Mouse (Mus musculus): ENCODE measurements around the gene Sqstm1. TPM values are rescaled to one million over a fixed set of nuclear protein-coding genes. Genes with fewer than 3 reads are reported as not detected.

The Sqstm1 gene
- polyA plus RNA-seq, 1 experiment from 2014 or later = 326 TPM

- Histone ChIP-seq H3K9me3 (replicated peaks; ENCODE audit: low read length) (no peaks in the 10 kb centered on the region), H3K36me3 (ENCODE audit: insufficient read depth, low read length) (peaks cover 13% of the 10 kb centered on the region), H3K27ac (peak overlapping the region; percentile 84), H3K4me2 (ENCODE audit: low read length) (no peak overlapping the region), H3K4me1 (replicated peaks; ENCODE audit: insufficient read depth, low read length) (peaks cover 6% of the 10 kb centered on the region; the same call in 1 of the 2 replicates), H3K27me3 (ENCODE audit: insufficient read depth, low read length) (no peaks in the 10 kb centered on the region), H3K4me3 (replicated peaks; ENCODE audit: low read depth, low read length) (no peak overlapping the region), H3K9ac (ENCODE audit: low read depth, low read length) (0 out of 2 replicates have a peak overlapping the region, but pooled peaks have one; percentile 35)
- peak; percentile 86 for DNase-seq (ENCODE audit: low spot score)
- TF ChIP-seq CTCF (IDR thresholded peaks at IDR 0.05; ENCODE audit: low read depth) = no peak
- WGBS = 42% methylated on average over 3 of the region's 3 CpGs
- peak; percentile 45; the same call in 1 of the 2 replicates for ATAC-seq (replicated peaks; ENCODE audit: low FRiP score, low read depth)
Observed at GRCm38 (mm10) chr11:50252166-50252565, 41.5 kb upstream of the Sqstm1 start.

- Histone ChIP-seq H3K27me3 (ENCODE audit: insufficient read depth, low read length) (no peaks in the 10 kb centered on the region), H3K4me2 (ENCODE audit: low read length) (no peak overlapping the region), H3K4me3 (replicated peaks; ENCODE audit: low read depth, low read length) (no peak overlapping the region), H3K9ac (ENCODE audit: low read depth, low read length) (no peak overlapping the region), H3K27ac (no peak overlapping the region), H3K4me1 (replicated peaks; ENCODE audit: insufficient read depth, low read length) (peaks cover 6% of the 10 kb centered on the region; the same call in 1 of the 2 replicates), H3K36me3 (ENCODE audit: insufficient read depth, low read length) (no peaks in the 10 kb centered on the region), H3K9me3 (replicated peaks; ENCODE audit: low read length) (no peaks in the 10 kb centered on the region)
- no peak for ATAC-seq (replicated peaks; ENCODE audit: low FRiP score, low read depth)
- no peak for TF ChIP-seq CTCF (IDR thresholded peaks at IDR 0.05; ENCODE audit: low read depth)
- WGBS = 50% methylated on average over 7 of the region's 7 CpGs
- DNase-seq (ENCODE audit: low spot score) = no peak
Observed at GRCm38 (mm10) chr11:50248473-50249171, 38.0 kb upstream of the Sqstm1 start.

- H3K36me3 ChIP-seq (ENCODE audit: insufficient read depth, low read length) = no peaks in the 10 kb centered on the region
- 62% methylated on average over 5 of the region's 5 CpGs for WGBS
- no peaks in the 10 kb centered on the region for H3K27me3 ChIP-seq (ENCODE audit: insufficient read depth, low read length)
- DNase-seq (ENCODE audit: low spot score) (no peak), ATAC-seq (replicated peaks; ENCODE audit: low FRiP score, low read depth) (no peak)
- no peak for TF ChIP-seq CTCF (IDR thresholded peaks at IDR 0.05; ENCODE audit: low read depth)
- no peak overlapping the region for H3K4me2 ChIP-seq (ENCODE audit: low read length)
- H3K9me3 ChIP-seq (replicated peaks; ENCODE audit: low read length) = no peaks in the 10 kb centered on the region
- no peak overlapping the region for H3K4me3 ChIP-seq (replicated peaks; ENCODE audit: low read depth, low read length)
- H3K27ac ChIP-seq = no peak overlapping the region
- no peaks in the 10 kb centered on the region for H3K4me1 ChIP-seq (replicated peaks; ENCODE audit: insufficient read depth, low read length)
- H3K9ac ChIP-seq (ENCODE audit: low read depth, low read length) = no peak overlapping the region
Observed at GRCm38 (mm10) chr11:50245269-50245668, 34.6 kb upstream of the Sqstm1 start.

GRCm38 (mm10) chr11:50243926-50244325 lies 33.3 kb upstream of the Sqstm1 start:
- 72% methylated on average over 6 of the region's 6 CpGs for WGBS
- H3K4me3 ChIP-seq (replicated peaks; ENCODE audit: low read depth, low read length) = no peak overlapping the region
- no peak overlapping the region for H3K27ac ChIP-seq
- no peak overlapping the region for H3K4me2 ChIP-seq (ENCODE audit: low read length)
- H3K4me1 ChIP-seq (replicated peaks; ENCODE audit: insufficient read depth, low read length) = no peaks in the 10 kb centered on the region
- no peaks in the 10 kb centered on the region for H3K9me3 ChIP-seq (replicated peaks; ENCODE audit: low read length)
- DNase-seq (ENCODE audit: low spot score) (no peak), ATAC-seq (replicated peaks; ENCODE audit: low FRiP score, low read depth) (no peak)
- no peaks in the 10 kb centered on the region for H3K36me3 ChIP-seq (ENCODE audit: insufficient read depth, low read length)
- no peak for TF ChIP-seq CTCF (IDR thresholded peaks at IDR 0.05; ENCODE audit: low read depth)
- no peak overlapping the region for H3K9ac ChIP-seq (ENCODE audit: low read depth, low read length)
- no peaks in the 10 kb centered on the region for H3K27me3 ChIP-seq (ENCODE audit: insufficient read depth, low read length)

GRCm38 (mm10) chr11:50240235-50240911 lies 29.7 kb upstream of the Sqstm1 start:
- no peak for ATAC-seq (replicated peaks; ENCODE audit: low FRiP score, low read depth)
- H3K36me3 ChIP-seq (ENCODE audit: insufficient read depth, low read length) = no peaks in the 10 kb centered on the region
- TF ChIP-seq CTCF (IDR thresholded peaks at IDR 0.05; ENCODE audit: low read depth) = no peak

More at GRCm38 (mm10) chr11:50240235-50240911, 29.7 kb upstream of the Sqstm1 start:
- no peak overlapping the region for H3K4me3 ChIP-seq (replicated peaks; ENCODE audit: low read depth, low read length)
- DNase-seq (ENCODE audit: low spot score) = no peak
- H3K27me3 ChIP-seq (ENCODE audit: insufficient read depth, low read length) = no peaks in the 10 kb centered on the region
- no peak overlapping the region for H3K4me2 ChIP-seq (ENCODE audit: low read length)
- H3K9me3 ChIP-seq (replicated peaks; ENCODE audit: low read length) = no peaks in the 10 kb centered on the region
- no peak overlapping the region; the same call in 1 of the 2 replicates for H3K27ac ChIP-seq
- no peak overlapping the region for H3K9ac ChIP-seq (ENCODE audit: low read depth, low read length)
- WGBS = 81% methylated on average over 7 of the region's 7 CpGs
- H3K4me1 ChIP-seq (replicated peaks; ENCODE audit: insufficient read depth, low read length) = peaks cover 12% of the 10 kb centered on the region; the same call in 1 of the 2 replicates

All from kidney, postnatal 0 days (tissue).